Mouse (Mus musculus) embryonic stem cell, embryonic (primary cell): ENCODE measurements around the gene Vamp1.
"Not testable (repeated sequence)": the region's sequence is repeated elsewhere in the genome, so short reads cannot be mapped to it uniquely, and the experiment has no call there.

Experiments used
- CTCF ChIA-PET, 4 experiments: fragments of 300-600 bp in 2 of 4; fragments of 350-600 bp in 2 of 4; sonication (Branson Sonifier 250); formaldehyde crosslinking; loops; one replicate each; lab custom pipeline; 2022; ENCODE audit warnings: inconsistent platforms in 2 of 4; lab: Charles Lee
- POLR2A ChIA-PET, 4 experiments: fragments of 300-600 bp in 2 of 4; fragments of 350-600 bp in 2 of 4; sonication (Branson Sonifier 250); formaldehyde crosslinking; loops; one replicate each; lab custom pipeline; 2022; ENCODE audit warnings: antibody characterized with exemption in 4 of 4, inconsistent platforms in 1 of 4; lab: Charles Lee

The Vamp1 gene

DNA sequence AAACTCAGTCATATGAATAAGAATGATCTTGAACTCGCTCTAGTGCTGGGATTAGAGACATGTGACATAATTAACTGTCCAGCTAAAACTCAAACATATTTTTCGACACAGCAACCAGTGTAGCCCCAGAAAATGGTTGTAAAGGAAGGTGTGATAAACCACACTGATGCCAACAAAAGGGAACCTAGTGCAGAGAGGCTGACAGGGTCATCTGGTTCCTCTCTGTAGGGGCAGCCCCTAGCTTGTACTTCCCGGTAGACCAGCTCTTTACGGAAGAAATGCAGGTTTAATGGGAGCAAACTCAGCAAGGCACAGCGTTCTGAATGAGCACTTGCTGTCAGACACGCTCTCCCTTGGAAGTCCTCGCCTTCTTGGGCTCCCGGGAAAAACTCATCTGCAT is 64.4 kb downstream of the Vamp1 start:
- CTCF ChIA-PET: interaction anchor here in 2 of 4 experiments (0.9 to 1.1 kb wide), 4 partner anchors 19 to 323 kb away, joined by 3 to 4 read pairs (median 3); no protein-coding TSS in a partner anchor

DNA sequence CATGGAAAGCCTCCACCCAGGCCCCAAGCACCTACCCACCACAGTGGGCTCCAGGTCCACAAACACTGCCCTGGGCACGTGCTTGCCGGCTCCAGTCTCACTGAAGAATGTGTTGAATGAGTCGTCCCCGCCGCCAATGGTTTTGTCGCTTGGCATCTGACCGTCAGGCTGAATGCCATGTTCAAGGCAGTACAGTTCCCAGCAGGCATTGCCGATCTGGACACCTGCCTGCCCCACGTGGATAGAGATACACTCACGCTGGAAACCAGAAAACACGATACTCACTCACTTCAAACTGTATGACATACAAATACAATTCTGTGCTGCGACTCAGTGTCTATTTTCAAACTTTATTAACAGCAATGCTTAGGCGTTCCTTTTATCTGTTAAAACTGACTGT is 67.4 kb downstream of the Vamp1 start:
- CTCF ChIA-PET: not testable (repeated sequence)
- POLR2A ChIA-PET: interaction anchor here in 2 of 4 experiments (1.1 to 1.5 kb wide), 2 partner anchors 26 to 98 kb away, joined by 3 read pairs; partner anchors contain the start of gene Plekhg6 (in 1 of the 2)

More for the DNA sequence above, 64.4 kb downstream of the Vamp1 start:
- POLR2A ChIA-PET: interaction anchor here in 3 of 4 experiments (0.6 to 1.3 kb wide), 7 partner anchors 20 to 811 kb away, joined by 3 to 5 read pairs (median 4); no protein-coding TSS in a partner anchor

DNA sequence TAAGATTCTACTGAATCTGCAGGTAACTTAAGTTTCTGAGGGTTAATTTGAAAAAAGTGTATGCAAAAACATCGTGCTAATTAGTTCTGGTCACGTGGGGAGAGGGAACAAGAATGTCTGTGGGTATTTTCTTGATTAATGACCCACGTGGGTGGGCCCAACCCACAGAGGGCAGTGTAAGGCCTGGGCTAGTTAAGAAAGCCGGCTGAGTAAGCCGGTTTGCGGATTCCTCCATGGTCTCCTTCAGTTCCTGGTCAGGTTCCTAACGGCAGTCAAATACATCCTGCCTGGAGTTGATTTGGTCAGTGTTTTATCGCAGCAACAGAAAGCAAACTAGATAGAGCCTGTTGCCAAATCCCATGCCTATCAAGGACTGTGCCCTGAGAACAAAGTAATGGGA is 68.9 kb downstream of the Vamp1 start:
- ChIA-PET POLR2A (interaction anchor here (0.6 to 1.5 kb wide), 12 partner anchors 10 to 479 kb away, joined by 3 to 13 read pairs (median 3); no protein-coding TSS in a partner anchor), CTCF (interaction anchor here (0.6 to 4.0 kb wide), 10 partner anchors 9 to 215 kb away, joined by 3 to 19 read pairs (median 4); no protein-coding TSS in a partner anchor)

DNA sequence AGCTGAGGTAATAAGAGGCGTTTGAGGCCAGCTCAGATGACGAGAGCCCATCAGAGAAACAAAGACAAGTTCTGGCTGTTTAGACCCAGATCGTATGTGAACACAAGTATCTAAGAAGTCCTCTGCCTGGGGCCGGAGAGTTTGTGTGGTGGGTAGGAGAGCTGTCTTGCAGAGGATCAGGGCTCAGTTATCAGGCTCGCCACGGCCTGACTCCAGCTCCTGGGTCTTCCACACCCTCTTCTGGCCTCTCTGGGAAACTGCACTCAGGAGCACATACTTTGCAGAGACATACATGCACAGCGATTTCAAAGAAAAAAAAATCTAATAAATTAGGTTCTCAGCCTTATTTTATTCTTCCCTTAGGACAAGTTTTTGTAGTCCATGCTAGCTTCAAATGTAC is 69.4 kb downstream of the Vamp1 start:
- POLR2A ChIA-PET: interaction anchor here (0.6 to 1.5 kb wide), 15 partner anchors 10 to 479 kb away, joined by 3 to 13 read pairs (median 3); no protein-coding TSS in a partner anchor

DNA sequence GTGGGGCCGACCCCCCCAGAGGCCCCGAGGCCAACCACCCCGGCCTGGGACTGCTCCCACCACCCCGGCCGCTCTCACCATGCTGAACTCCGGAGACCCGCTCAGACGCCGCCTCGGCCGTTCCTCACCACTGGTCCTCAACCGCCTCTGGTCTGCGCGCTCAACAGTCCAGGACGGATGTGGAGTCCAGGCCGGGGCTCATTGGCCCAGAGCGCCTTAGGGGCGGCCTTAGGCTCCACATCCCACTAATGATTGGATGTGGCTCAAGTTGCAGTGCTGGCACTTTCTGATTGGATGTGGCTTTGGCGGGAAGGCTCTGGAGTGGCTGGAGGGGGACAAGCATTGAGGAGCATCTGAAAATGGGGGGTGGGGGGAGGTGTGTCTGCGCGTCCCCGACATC is 70.5 kb downstream of the Vamp1 start, which contains the start of gene Tuba3a:
Tuba3a (minus strand) TSS at position 153 of the 400 bp plus-strand sequence.
- CTCF ChIA-PET: interaction anchor here in 2 of 4 experiments (0.8 to 4.0 kb wide), 5 partner anchors 11 to 317 kb away, joined by 3 to 19 read pairs (median 5); no protein-coding TSS in a partner anchor
- POLR2A ChIA-PET: interaction anchor here in 3 of 4 experiments (0.5 to 1.5 kb wide), 5 partner anchors 57 to 292 kb away, joined by 3 to 8 read pairs (median 4); no protein-coding TSS in a partner anchor

More for the DNA sequence above, 69.4 kb downstream of the Vamp1 start:
- CTCF ChIA-PET: interaction anchor here (0.6 to 4.0 kb wide), 10 partner anchors 9 to 216 kb away, joined by 3 to 19 read pairs (median 4); no protein-coding TSS in a partner anchor

DNA sequence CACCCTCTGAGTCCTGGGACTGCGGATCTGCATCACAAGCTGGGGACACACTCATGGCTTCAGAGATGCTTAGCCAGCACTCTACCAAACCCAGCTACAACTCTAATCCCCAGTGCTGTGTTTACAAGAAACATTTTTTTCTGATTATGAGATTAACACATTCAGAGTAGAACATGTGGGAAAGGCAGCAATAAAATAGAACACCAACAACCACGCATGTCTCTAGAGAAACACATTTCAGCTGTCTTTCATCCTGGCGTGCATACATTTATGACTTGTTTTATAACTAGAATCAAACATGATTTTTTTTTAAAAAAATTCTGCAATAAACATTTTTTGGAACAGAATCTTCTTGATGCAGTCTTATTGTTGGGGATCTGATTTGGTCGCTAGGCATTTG is 71.6 kb downstream of the Vamp1 start:
- POLR2A ChIA-PET: interaction anchor here in 2 of 4 experiments (1.0 kb wide), 2 partner anchors 34 to 95 kb away, joined by 3 read pairs; partner anchors contain the start of genes Mrpl51 (in 1 of the 2) and Ncapd2 (in 1 of the 2)
- CTCF ChIA-PET: interaction anchor here in 3 of 4 experiments (0.6 to 4.0 kb wide), 3 partner anchors 12 to 22 kb away, joined by 7 to 19 read pairs (median 12); no protein-coding TSS in a partner anchor

DNA sequence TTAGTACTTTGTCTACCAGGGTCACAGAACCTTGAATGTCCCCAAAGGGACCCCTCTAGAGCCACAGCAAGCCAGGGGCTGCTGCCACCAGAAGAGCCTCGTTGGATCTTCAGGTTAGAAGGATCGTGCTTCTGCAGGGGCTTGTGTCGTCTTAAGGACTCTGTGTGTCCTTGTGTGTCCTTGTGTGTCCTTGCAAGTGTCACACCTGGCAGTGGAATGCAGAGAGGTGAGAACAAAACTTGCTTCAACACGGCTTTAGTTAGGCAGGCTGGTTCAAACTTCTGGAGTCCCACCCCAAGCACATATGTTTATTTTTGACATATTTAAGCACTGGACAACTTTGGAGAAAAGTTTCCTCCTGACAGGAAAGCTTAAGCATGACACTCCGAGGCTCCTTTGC is 73.4 kb downstream of the Vamp1 start:
- POLR2A ChIA-PET: interaction anchor here in 2 of 4 experiments (1.2 kb wide), 2 partner anchors 33 to 326 kb away, joined by 3 to 4 read pairs; partner anchors contain the start of gene Scnn1a (in 1 of the 2)

DNA sequence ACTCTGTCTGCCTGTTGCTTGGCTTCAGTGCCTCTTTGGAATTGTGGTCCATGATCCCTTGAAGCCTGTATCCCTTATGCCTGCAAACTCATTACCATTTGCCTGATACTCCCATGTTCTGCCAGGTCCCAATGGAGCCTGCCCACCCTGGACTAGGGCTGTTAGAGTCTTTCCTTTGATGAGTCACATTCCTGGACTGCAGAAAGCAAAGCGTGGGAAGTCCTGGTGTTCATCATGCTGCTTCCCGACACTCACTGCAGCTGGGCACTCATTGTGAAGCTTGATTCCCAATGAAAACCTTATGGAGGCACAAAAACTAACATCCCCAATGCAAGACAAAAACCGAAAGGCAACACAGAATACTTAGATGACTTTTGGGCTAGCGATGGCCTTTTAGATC is 76.0 kb downstream of the Vamp1 start:
- POLR2A ChIA-PET: no interaction called here
- CTCF ChIA-PET: no interaction called here

More for the DNA sequence above, 73.4 kb downstream of the Vamp1 start:
- CTCF ChIA-PET: no interaction called here

DNA sequence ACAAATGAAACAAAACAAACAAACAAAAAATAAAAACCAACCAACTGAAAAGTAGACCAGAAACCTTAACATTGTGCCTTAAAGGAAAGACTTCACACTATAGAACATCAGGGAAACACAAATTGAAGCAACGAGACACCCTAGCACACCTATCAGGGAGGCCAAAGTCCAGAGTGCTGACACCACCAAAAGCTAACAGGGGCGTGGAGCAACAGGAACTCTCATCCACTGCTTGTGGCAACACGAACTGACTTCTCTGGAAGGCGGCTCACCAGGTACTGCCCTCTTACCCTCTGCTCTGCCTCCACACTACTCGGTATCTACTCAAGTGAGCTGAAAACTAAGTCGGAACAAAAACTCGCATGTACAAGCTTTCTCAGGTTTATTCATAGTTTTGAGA is 76.9 kb downstream of the Vamp1 start:
- ChIA-PET POLR2A (interaction anchor here in 1 of 4 experiments (0.5 kb wide), 1 partner anchor 34 kb away, joined by 3 read pairs; no protein-coding TSS in a partner anchor), CTCF (no interaction called here)

DNA sequence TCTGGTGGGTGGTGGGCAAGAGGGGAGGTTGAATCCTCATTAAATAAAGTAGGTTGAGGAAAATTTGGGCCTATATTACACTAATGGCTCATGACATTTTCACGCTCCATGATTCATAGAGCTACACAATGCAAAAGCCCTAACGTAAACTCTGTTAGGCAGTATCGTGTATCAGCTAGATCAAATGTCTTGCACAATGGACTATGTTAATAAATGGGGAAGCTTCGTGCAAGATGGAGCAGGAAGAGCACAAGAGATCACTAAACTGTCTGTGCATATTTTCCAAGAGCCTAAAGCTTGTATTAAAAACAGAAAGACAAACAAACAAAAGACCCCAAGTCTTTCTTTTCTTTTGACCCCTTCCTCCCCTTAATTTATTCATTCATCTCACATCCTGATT is 78.7 kb downstream of the Vamp1 start:
- ChIA-PET POLR2A (no interaction called here), CTCF (no interaction called here)
